Mouse (Mus musculus) leukemia stem cell, adult 10-12 weeks (primary cell): ENCODE data around the gene Dcaf5. TPM values are rescaled to one million over a fixed set of nuclear protein-coding genes. Genes with fewer than 3 reads are reported as not detected.

Experiments used
- polyA plus RNA-seq: library from polyadenylated mRNA; stranded (reverse); fragments of >175 nt; gene quantifications from 2 replicates; pipeline ENCODE4 v1.2.3, GENCODE M21; 2012; ENCODE audit warnings: low replicate concordance

Gene Dcaf5
- 8.7 and 10.3 TPM in 2 replicates for polyA plus RNA-seq

GRCm38 (mm10) chr12:80436336-80436976, at the start of gene Dcaf5:
Gene Dcaf5 (minus strand): TSS chr12:80436601.

DNA sequence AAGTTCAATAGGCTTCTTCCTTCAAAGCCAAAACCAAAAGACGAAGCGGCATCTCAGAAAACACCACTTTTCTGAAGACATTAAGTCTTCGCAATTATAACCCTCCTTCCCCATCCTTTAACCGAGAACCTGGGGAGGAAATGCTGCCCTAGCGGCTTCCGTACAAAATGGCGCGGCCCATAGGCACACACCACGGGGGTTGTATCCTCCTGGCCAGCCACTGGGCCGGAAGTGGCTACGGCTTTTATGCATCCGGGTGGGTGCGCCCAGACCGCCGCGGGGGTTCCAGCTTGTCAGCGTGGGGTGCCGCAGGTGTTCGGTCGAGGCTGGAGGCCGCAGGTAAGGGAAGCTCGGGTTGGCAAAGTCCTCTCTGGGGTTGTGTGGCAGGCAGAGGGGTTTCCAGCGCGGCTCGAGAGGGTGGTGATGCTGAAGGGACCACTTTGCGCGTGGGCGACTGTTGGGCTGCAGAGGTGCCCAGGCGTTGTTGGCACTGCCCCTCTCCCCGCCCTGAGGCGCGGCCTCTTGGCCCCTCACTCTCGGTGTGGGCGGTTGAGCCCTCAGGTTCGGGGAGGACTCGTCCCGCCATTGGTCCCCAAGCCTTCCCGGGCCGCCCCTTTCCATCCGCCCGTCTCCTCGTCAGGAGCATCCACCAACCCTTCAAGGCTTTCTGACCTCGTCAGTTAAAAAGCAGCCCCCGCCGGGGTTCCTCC, 26.7 kb upstream of the Dcaf5 start, which contains the start of gene Exd2:
TSS of gene Exd2 (plus strand) at position 154 of the 710 bp plus-strand sequence.

Other genes starting within 250 kb of the Dcaf5 start
- 71.0 and 84.3 TPM in 2 replicates for gene Actn1, start 176.2 kb downstream of the Dcaf5 start, polyA plus RNA-seq
- gene Exd2, start 26.5 kb upstream of the Dcaf5 start, polyA plus RNA-seq = 1.2 and 2.3 TPM in 2 replicates
- 0.08 TPM in 1 of 2 replicates, not detected in the other for gene Galnt16, start 81.7 kb upstream of the Dcaf5 start, polyA plus RNA-seq
- gene Slc39a9, start 207.3 kb upstream of the Dcaf5 start, polyA plus RNA-seq = 3.0 and 13.0 TPM in 2 replicates
- 2.7 and 18.9 TPM in 2 replicates for gene Erh, start 207.7 kb upstream of the Dcaf5 start, polyA plus RNA-seq